Mouse (Mus musculus): Measurements from ENCODE around the gene Gm14444.
"Not testable (repeated sequence)": the region's sequence is repeated elsewhere in the genome, so short reads cannot be mapped to it uniquely, and the experiment has no call there.

Gene Gm14444

DNA sequence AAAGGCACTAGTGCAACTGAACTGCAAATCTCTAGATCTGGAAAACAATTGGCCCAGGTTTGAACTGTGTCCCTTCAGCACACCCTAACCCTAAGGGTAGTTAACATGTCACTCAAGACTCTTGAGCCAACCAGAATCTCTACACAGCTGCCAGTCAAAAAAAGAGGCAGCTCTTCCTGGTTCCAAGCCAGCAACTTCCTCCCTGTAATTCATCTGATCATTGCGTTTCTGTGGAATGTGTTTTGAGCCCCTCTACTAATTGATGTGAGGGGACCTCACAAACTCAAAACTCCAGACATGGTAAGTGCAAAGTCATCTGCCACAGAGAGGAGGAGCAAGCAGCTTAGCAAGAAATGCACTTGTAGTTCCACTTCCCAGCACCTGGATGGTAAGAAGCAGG is at the start of gene Gm14444:
TSS of gene Gm14444 (plus strand) at position 220 of the 400 bp plus-strand sequence.
- not testable (repeated sequence) for DNase-seq (ENCODE audit: low read depth)

- DNase-seq (ENCODE audit: low read depth) = not testable (repeated sequence)
These were observed 44.6 kb upstream of the Gm14444 start for GRCm38 (mm10) chr2:174965466-174965865.

DNA sequence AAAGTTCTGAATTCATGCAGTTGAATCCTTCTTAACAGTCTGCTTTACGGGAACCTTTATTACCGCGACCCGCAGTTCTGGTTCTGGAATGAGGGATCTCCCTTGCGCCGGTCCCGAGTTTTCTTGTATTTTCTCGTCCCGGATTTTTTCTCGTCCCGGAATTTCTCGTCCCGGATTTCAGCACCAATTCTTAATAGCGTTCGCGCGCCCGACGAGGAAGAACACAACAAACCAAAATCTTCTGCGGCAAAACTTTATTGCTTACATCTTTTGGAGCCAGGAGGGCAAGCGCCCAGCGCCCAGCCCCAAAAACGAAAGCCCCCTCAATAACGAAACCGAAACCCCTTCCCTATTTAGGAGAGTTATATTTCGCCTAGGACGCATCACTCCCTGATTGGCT is 34.2 kb downstream of the Gm14444 start:
- DNase-seq (ENCODE audit: low read depth) = not testable (repeated sequence)

- not testable (repeated sequence) for DNase-seq (ENCODE audit: low read depth)
These were observed 57.7 kb downstream of the Gm14444 start, which contains the start of gene Gm14393 for GRCm38 (mm10) chr2:175067681-175068261. TSS of gene Gm14393 (minus strand) at chr2:175067781.
